Mouse (Mus musculus) E14TG2a.4 (cell line): ENCODE measurements at regions not wholly inside any gene's neighbourhood (a gene's known extent, or its start where the extent isn't known, plus 50 kb on each side); places are given as distances from the start of the nearest gene placed in this dataset.

Source experiments
- CTCF ChIP-seq: conservative IDR thresholded peaks from 2 replicates; pipeline ENCODE4 v1.5.1; 2014; ENCODE audit warnings: low read length
- NANOG ChIP-seq: IDR thresholded peaks from 2 replicates; pipeline ENCODE4 v1.6.1; 2014; ENCODE audit warnings: borderline replicate concordance, low read length, mixed read lengths
- POU5F1 ChIP-seq: IDR thresholded peaks from 2 replicates; pipeline ENCODE4 v1.6.1; 2014; ENCODE audit warnings: low read length, borderline replicate concordance

GRCm38 (mm10) chr1:90442250-90443240, 160.2 kb upstream of the Cops8 start:
- no peak for TF ChIP-seq CTCF
- TF ChIP-seq POU5F1 = no peak
- TF ChIP-seq NANOG = no peak
